Mouse (Mus musculus) CD8-positive naive resting alpha-beta T cell, adult 2 months (primary cell): ENCODE results near the gene Dzip1.
A peak's percentile ranks its signal among the peaks of the same experiment; 100 is the strongest.

ENCODE experiments used
- DNase-seq, 2 experiments: peaks; one replicate each; pipeline ENCODE4 v3.0.0; 2022; ENCODE audit warnings: low read depth in 2 of 2, low spot score in 2 of 2

The Dzip1 gene

DNA sequence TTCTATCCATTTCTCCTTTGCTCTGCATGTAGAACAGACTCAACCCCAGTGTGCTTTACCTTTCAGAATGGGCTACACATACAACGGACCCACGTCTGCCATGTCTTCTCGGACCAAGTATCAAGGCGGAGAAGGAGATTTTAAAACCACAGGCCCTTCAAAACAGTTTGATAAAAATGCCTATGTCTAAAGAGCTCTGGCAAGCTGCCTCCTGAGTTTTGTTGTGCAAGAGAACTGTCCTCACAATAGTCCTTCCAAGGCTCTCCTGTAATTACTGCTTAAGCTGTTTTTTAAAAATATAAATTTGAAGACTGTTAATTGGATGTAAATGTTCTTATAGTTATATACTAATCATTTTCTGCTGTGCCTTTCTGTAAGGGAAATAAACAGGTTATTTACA is 51.1 kb downstream of the Dzip1 start:
- no peak for DNase-seq

GRCm38 (mm10) chr14:118869712-118870111 is 55.5 kb downstream of the Dzip1 start:
- no peak for DNase-seq

DNA sequence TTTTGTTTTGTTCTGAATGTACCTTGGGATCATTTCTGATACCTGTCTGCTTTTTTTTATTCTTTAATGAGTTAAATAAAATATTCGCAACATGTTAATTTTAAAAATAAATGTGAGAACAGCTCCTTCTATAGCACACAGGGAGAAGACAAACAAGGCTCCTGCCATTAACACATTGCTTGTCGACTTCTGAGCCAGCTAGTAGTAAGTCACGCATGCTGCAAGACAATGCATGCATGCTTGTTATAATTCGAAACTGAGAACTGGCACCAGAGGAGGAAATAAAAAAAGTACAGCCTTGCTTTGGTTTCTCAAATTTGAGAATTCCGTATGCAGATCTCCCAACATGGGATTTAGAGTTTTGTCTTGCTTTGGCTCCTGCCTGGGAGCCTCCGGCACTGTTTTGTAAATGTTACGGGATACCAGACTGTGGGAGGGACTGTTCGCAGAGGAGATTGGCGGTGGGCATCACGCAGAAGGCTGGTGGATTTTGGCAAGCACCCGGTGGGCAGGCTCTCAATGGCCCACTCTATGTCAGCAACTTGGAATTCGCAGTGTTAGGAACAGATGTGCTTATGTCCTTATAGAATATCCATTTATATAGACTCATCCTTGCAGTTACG is 57.0 kb downstream of the Dzip1 start:
- no peak for DNase-seq

DNA sequence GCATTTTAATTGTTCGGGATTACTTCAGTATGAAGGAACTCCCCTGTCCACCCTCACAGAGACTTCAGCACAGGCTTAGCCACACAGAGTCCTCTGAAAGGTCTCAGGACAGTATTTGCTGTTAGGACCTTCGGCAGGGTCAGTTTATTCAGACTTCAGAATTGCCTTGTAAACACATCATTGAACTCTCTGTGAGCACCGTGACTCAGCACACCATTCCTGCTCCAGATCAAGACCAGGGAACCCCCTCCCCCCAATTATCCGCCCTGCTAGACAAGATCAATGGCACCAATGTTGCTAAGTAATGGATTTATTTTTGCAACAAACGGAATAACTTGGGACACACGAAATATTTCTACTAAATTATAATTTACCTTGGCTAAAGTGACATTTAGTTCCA is 57.9 kb downstream of the Dzip1 start:
- DNase-seq = no peak

- DNase-seq = no peak
Measured at GRCm38 (mm10) chr14:118866014-118866811, 59.0 kb downstream of the Dzip1 start.

GRCm38 (mm10) chr14:118864905-118865304 is 60.4 kb downstream of the Dzip1 start:
- peak; percentile 9 to 48 for DNase-seq

DNA sequence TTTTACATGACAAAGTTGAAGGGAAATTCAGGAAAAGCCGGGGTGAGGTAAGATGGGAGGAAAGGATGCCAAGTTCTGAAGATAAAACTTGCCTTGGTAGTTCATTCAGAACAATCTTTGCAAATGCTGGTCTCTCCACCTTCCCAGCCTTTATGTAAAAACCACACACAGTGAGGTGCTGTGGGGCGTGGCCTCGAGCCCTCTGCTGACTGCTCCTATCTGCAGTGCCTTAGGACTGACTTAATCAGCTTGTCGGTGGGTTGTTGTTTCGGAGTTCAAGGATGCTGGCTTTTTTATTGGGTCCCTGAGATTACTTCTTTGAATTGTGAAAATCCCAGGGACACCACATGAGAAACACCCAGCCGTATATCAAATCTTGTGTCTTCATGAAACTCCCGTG is 63.0 kb downstream of the Dzip1 start:
- peak in 1 of 2 experiments; percentile 33 for DNase-seq

DNA sequence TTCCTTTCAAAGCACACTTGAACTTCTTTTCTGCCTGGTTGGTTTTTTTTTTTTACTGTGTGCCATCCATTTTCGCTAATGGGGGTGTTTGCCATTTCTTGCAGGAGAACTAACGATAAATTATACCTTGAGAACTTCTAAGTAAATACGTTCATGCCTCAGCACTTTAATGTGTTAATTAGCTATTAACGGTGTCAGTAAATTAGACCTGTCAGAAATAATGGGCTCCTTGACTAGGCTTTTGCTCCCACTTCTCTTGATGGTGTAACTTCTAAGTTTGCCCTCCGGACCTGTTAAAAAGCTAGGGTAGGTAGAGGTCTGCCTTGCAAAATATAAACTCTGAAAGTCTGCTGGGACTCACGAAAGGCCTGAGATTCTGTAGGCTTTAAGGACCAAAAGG is 66.9 kb downstream of the Dzip1 start:
- DNase-seq = no peak

DNA sequence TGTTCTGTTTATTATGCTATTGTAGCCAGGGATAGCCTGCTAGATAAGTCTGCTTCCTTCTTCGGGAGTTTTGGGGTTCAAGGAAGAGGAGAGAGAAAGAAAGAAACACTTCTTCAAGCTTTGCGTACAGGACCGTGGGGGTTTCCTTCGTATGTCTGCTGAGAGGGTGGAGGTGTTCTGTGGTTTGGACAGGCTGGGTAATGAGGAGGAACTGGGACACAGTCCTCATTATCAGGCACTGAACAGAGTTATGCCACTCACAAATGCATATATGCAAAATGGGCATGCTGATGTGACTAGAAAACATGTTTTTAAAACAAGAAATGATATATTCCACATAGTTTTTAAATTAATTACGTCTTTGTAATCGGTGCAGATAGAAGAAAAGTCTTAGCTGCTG is 68.7 kb downstream of the Dzip1 start:
- DNase-seq = no peak

GRCm38 (mm10) chr14:118855141-118855800 is 70.0 kb downstream of the Dzip1 start:
- peak; percentile 36 to 52 for DNase-seq

- DNase-seq = peak; percentile 35 to 36
Measured at GRCm38 (mm10) chr14:118854371-118855114, 70.7 kb downstream of the Dzip1 start.

- DNase-seq = no peak
Measured at GRCm38 (mm10) chr14:118851496-118852107, 73.7 kb downstream of the Dzip1 start.

DNA sequence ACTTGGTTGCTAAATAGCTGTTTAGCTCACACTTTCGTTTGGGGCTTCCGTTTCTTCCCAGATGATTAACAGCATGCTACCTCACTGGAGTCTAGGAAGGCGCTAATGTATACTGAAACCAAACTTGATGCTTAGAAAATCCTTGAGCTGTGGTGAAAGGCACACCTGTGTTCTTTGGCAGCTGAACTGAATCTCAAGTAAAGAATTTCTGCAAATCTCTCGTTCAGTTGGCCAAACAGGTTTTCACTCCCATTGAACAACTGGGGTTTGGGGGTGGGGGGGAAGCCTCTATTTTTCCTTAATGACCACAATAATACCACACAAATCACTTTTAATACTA is 74.6 kb downstream of the Dzip1 start:
- no peak for DNase-seq

GRCm38 (mm10) chr14:118850011-118850695 is 75.1 kb downstream of the Dzip1 start:
- DNase-seq = no peak

- DNase-seq = no peak
Measured at GRCm38 (mm10) chr14:118848171-118848570, 77.1 kb downstream of the Dzip1 start.

GRCm38 (mm10) chr14:118846834-118847233 is 78.4 kb downstream of the Dzip1 start:
- no peak for DNase-seq

DNA sequence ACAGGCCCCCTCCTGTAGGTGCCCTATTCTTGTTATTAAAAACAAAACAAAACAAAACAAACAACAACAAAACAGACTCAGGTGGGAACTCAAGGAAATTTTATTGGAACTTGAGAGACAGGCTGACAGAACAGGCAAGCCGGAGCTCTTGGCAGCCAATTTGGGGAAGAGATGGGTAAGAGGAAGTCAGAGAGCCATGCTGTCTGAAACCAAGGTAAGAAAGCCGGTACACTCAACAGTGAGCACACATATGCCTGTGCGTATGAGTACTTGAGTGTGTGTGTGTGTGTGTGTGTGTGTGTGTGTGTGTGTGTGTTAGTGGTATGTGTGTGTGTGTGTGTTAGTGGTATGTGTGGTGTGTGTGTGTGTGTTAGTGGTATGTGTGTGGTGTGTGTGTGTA is 82.9 kb downstream of the Dzip1 start:
- DNase-seq = no peak

- no peak for DNase-seq
Measured at GRCm38 (mm10) chr14:118840027-118840426, 85.2 kb downstream of the Dzip1 start.

- DNase-seq = no peak
Measured at GRCm38 (mm10) chr14:118839416-118839815, 85.8 kb downstream of the Dzip1 start.

DNA sequence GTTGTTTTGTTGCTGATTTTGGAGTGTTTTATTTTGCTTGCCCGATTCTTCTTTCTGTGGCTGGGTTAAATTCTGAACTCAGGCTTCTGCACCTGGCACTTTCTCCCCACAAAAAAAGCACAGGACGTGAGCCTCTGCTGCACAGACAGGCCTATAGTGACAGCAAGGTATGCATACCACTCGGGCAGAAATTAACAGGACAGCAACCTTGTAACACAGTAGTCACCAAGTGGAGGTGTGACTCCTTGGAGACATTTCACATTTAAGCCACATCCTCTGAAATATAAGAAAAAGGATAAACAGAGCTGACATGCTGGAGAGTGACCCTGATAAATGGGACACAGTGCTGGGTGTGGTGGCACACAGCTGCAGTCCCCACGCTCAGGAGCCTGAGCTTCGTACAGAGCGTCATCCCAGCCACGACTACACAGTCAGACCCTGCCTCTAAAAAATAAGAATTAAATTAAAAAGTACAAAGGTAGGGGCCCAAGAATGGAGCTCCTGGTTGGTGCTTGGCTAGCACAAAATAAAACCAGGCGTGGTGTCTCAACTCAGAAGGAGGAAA is 86.6 kb downstream of the Dzip1 start:
- DNase-seq = no peak
